Mouse (Mus musculus): ENCODE measurements around the gene Csnk2b.

DNA sequence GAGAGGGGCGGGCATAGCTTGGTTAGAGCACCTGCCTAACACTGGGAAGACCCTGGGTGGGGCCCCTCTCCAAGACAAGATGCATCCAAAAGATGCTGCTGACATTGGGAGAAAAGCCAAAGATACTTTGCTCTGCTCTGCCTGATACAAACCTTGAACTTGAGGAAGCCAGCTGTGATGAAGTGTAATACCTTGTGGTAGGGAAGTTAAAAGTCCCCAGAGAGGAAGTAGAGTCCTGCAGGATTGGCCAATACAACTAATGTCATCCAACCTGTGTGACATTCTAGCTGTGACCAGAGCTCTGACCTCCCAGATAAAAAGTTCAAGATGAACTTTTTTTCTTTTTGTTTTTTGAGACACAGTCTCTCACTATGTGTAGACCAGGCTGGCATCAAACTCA is 3.2 kb upstream of the Csnk2b start:
- TF ChIP-seq CTCF (IDR thresholded peaks at IDR 0.05; ENCODE audit: borderline replicate concordance, extremely low read depth, insufficient read depth, insufficient read length): no peak
- no peak for TF ChIP-seq POLR2A (IDR thresholded peaks at IDR 0.05; ENCODE audit: borderline replicate concordance, extremely low read depth, insufficient read depth, insufficient read length, poor library complexity, severe bottlenecking)

All from brain, embryonic 14.5 days (tissue).